Mouse (Mus musculus): ENCODE measurements around the gene Spink2. TPM values are rescaled to one million over a fixed set of nuclear protein-coding genes. Genes with fewer than 3 reads are reported as not detected.

Gene Spink2
- polyA plus RNA-seq, 1 experiment, result not detected

DNA sequence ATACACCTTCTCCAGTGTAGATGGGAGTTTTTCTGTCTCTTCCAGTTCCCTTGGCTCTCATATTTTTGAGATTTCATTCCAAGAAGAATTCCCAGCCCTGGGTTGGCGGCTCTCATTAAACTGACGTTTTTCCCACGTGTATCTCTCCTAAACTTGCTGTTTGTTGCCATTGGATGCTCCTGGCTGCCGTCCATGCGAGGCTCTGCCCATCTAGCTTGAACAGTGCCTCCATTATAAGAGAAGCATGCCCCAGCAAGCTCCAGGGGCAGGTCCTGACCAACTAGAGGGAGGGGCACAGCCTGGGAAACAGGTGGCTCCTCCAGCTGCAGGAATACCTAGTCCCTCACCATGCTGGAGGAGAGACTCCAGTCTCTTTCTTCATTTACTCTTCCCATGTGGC is 54.3 kb downstream of the Spink2 start:
- WGBS, result 76% methylated on average over 5 of the region's 5 CpGs
- no peak for TF ChIP-seq POLR2A (IDR thresholded peaks at IDR 0.05; ENCODE audit: borderline replicate concordance, control insufficient read depth, low read depth, low read length)
- TF ChIP-seq CTCF (IDR thresholded peaks at IDR 0.05; ENCODE audit: control insufficient read depth, insufficient read depth, low read length), result no peak
- H3K4me1 ChIP-seq (ENCODE audit: control insufficient read depth, insufficient read depth, low read length), result peaks cover 7% of the 10 kb centered on the region; the same call in 1 of the 2 replicates
- no peak overlapping the region for H3K27ac ChIP-seq (ENCODE audit: control insufficient read depth, insufficient read depth, low read depth, low read length, poor library complexity)
- no peak overlapping the region for H3K4me3 ChIP-seq (replicated peaks; ENCODE audit: control insufficient read depth, low read depth, low read length)

DNA sequence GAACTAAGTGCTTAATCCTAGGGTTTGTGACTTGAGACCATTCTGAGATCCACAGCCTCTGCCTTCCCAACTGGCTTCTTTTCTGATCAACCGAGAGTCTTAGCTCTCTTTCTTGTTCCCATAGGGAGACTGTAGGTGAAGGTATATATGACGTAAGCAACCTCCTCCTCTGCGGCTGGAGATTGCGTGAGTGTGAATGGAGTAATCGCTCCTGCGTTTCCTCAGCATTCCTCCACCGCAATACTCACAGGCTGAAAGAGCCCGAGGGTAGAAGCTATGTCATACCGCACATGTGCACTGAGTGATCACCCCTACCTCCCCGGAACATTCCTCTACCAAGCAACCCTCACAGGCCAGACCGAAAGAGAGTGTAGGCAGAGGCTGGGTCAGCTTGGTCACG is 55.7 kb downstream of the Spink2 start:
- TF ChIP-seq POLR2A (IDR thresholded peaks at IDR 0.05; ENCODE audit: borderline replicate concordance, control insufficient read depth, low read depth, low read length) (no peak), CTCF (IDR thresholded peaks at IDR 0.05; ENCODE audit: control insufficient read depth, insufficient read depth, low read length) (no peak)
- WGBS, result 59% methylated on average over 12 of the region's 12 CpGs
- Histone ChIP-seq H3K27ac (ENCODE audit: control insufficient read depth, insufficient read depth, low read depth, low read length, poor library complexity) (0 out of 2 replicates have a peak overlapping the region, but pooled peaks have one; percentile 1), H3K4me1 (ENCODE audit: control insufficient read depth, insufficient read depth, low read length) (peaks cover 7% of the 10 kb centered on the region; the same call in 1 of the 2 replicates), H3K4me3 (replicated peaks; ENCODE audit: control insufficient read depth, low read depth, low read length) (no peak overlapping the region)

Other genes starting within 250 kb of the Spink2 start
- 66.7 and 73.8 TPM in 2 replicates for gene Srp72, start 236.8 kb downstream of the Spink2 start, polyA plus RNA-seq (2011; ENCODE audit: insufficient read depth, insufficient read length, low replicate concordance, missing spikeins)
- gene Arl9, start 207.4 kb downstream of the Spink2 start, polyA plus RNA-seq (2011; ENCODE audit: insufficient read depth, insufficient read length, low replicate concordance, missing spikeins), result 1.9 TPM in 1 of 2 replicates, not detected in the other
- 0.92 TPM in 1 of 2 replicates, not detected in the other for gene Thegl, start 195.4 kb downstream of the Spink2 start, polyA plus RNA-seq (2011; ENCODE audit: insufficient read depth, insufficient read length, low replicate concordance, missing spikeins)
- gene Hopx, start 96.3 kb downstream of the Spink2 start, polyA plus RNA-seq (2011; ENCODE audit: insufficient read depth, insufficient read length, low replicate concordance, missing spikeins), result 8.3 TPM in 2 replicates
- gene Rest, start 54.0 kb upstream of the Spink2 start, polyA plus RNA-seq (2011; ENCODE audit: insufficient read depth, insufficient read length, low replicate concordance, missing spikeins), result 4.7 and 9.5 TPM in 2 replicates
- gene Noa1, start 98.6 kb upstream of the Spink2 start, polyA plus RNA-seq (2011; ENCODE audit: insufficient read depth, insufficient read length, low replicate concordance, missing spikeins), result 6.0 and 16.0 TPM in 2 replicates
- gene Polr2b, start 98.7 kb upstream of the Spink2 start, polyA plus RNA-seq (2011; ENCODE audit: insufficient read depth, insufficient read length, low replicate concordance, missing spikeins), result 21.8 and 37.0 TPM in 2 replicates
- 17.3 and 24.2 TPM in 2 replicates for gene Igfbp7, start 196.6 kb upstream of the Spink2 start, polyA plus RNA-seq (2011; ENCODE audit: insufficient read depth, insufficient read length, low replicate concordance, missing spikeins)